14 mouse cellular contexts compared by ENCODE assay signal in genomic region chr16:44703458-44703857, GRCm38 (mm10). TPM values are rescaled to one million over a fixed set of nuclear protein-coding genes. Genes with fewer than 3 reads are reported as not detected.
A peak's percentile ranks its signal among the peaks of the same experiment; 100 is the strongest.
DNase-seq lines count a peak whose midpoint lies in the region; ATAC-seq and TF ChIP-seq lines count a peak whose summit lies in the region.
"Had no signal": no experiment of that assay in that cellular context is flagged by ENCODE, and none has a peak within 500 bp of the region (broad histone marks: within the 10 kb centered on the region; RNA-seq: fewer than 3 reads in every experiment).

No protein-coding gene starts in this region.

- no peak overlapping the region for H3K4me3 ChIP-seq in heart, embryonic 13.5 days
- no peak overlapping the region for H3K4me3 ChIP-seq in midbrain, embryonic 12.5 days
- no peak overlapping the region for H3K4me3 ChIP-seq in midbrain, embryonic 14.5 days (replicated peaks; ENCODE audit: low read depth, low read length)
- H3K4me3 ChIP-seq in intestine, postnatal 0 days (ENCODE audit: low read depth, low read length), result no peak overlapping the region

- 37% methylated on average over 4 of the region's 4 CpGs for WGBS in heart, embryonic 13.5 days
- WGBS in midbrain, embryonic 12.5 days, result 68% methylated on average over 4 of the region's 4 CpGs
- 70% methylated on average over 4 of the region's 4 CpGs for WGBS in midbrain, embryonic 14.5 days
- WGBS in intestine, postnatal 0 days, result 41% methylated on average over 4 of the region's 4 CpGs

- peak overlapping the region; percentile 38; the same call in 1 of the 2 replicates for H3K9ac ChIP-seq in heart, embryonic 13.5 days
- no peak overlapping the region for H3K9ac ChIP-seq in midbrain, embryonic 12.5 days (replicated peaks)
- H3K9ac ChIP-seq in midbrain, embryonic 14.5 days (replicated peaks; ENCODE audit: low read length), result no peak overlapping the region
- no peak overlapping the region for H3K9ac ChIP-seq in intestine, postnatal 0 days (ENCODE audit: low read depth, low read length)
- H3K9ac ChIP-seq: liver, postnatal 0 days had no signal

- no peaks in the 10 kb centered on the region for H3K36me3 ChIP-seq in heart, embryonic 13.5 days
- H3K36me3 ChIP-seq in midbrain, embryonic 12.5 days, result no peaks in the 10 kb centered on the region
- no peaks in the 10 kb centered on the region for H3K36me3 ChIP-seq in midbrain, embryonic 14.5 days (ENCODE audit: control insufficient read depth, insufficient read depth, low read length)
- no peaks in the 10 kb centered on the region for H3K36me3 ChIP-seq in intestine, postnatal 0 days (ENCODE audit: control insufficient read depth, insufficient read depth)

- intact Hi-C loops in heart, postnatal 36 days (cut with DNase I), result no loop called here

- TF ChIP-seq CTCF in intestine, postnatal 0 days (IDR thresholded peaks at IDR 0.05; ENCODE audit: low read depth), result peak; percentile 17; the same call in 1 of the 2 replicates

- H3K4me2 ChIP-seq in heart, embryonic 13.5 days, result no peak overlapping the region
- H3K4me2 ChIP-seq in midbrain, embryonic 12.5 days (replicated peaks), result no peak overlapping the region
- H3K4me2 ChIP-seq in midbrain, embryonic 14.5 days (ENCODE audit: low read length), result no peak overlapping the region
- H3K4me2 ChIP-seq in intestine, postnatal 0 days (replicated peaks; ENCODE audit: low read depth), result no peak overlapping the region

- H3K27me3 ChIP-seq in heart, embryonic 13.5 days (replicated peaks), result 0 out of 2 replicates have a peak, but pooled peaks cover 3% of the 10 kb centered on the region
- no peaks in the 10 kb centered on the region for H3K27me3 ChIP-seq in midbrain, embryonic 12.5 days
- no peaks in the 10 kb centered on the region for H3K27me3 ChIP-seq in midbrain, embryonic 14.5 days (ENCODE audit: control insufficient read depth, insufficient read depth, low read length)
- no peaks in the 10 kb centered on the region for H3K27me3 ChIP-seq in intestine, postnatal 0 days (replicated peaks; ENCODE audit: control insufficient read depth, insufficient read depth, low read length)

- DNase-seq in heart, postnatal 36 days, result no peak
- DNase-seq in midbrain, embryonic 14.5 days, result no peak
- DNase-seq in right cerebral cortex, adult 18-20 months, result no peak
- no peak for DNase-seq in yolk sac, embryonic 10.5 days (ENCODE audit: low spot score)
- DNase-seq: cerebellum, postnatal 36 days; kidney, postnatal 25 days; liver, postnatal 0 days; right cerebral cortex, postnatal 14 days; thymus, postnatal 25 days had no signal

- no peaks in the 10 kb centered on the region for H3K9me3 ChIP-seq in heart, embryonic 13.5 days
- H3K9me3 ChIP-seq in midbrain, embryonic 12.5 days, result no peaks in the 10 kb centered on the region
- H3K9me3 ChIP-seq in midbrain, embryonic 14.5 days (ENCODE audit: control insufficient read depth, low read length), result no peaks in the 10 kb centered on the region
- no peaks in the 10 kb centered on the region for H3K9me3 ChIP-seq in intestine, postnatal 0 days (ENCODE audit: control insufficient read depth)

- H3K27ac ChIP-seq in heart, embryonic 13.5 days (replicated peaks), result peak overlapping the region; percentile 69
- 0 out of 2 replicates have a peak overlapping the region, but pooled peaks have one; percentile 2 for H3K27ac ChIP-seq in midbrain, embryonic 12.5 days (replicated peaks)
- no peak overlapping the region for H3K27ac ChIP-seq in midbrain, embryonic 14.5 days (replicated peaks; ENCODE audit: low read depth, low read length)
- H3K27ac ChIP-seq in intestine, postnatal 0 days (ENCODE audit: low read depth, low read length), result no peak overlapping the region
- H3K27ac ChIP-seq: hindbrain, postnatal 0 days had no signal

- peaks cover 20% of the 10 kb centered on the region for H3K4me1 ChIP-seq in heart, embryonic 13.5 days
- H3K4me1 ChIP-seq in midbrain, embryonic 12.5 days, result peaks cover 6% of the 10 kb centered on the region; the same call in 1 of the 2 replicates
- no peaks in the 10 kb centered on the region for H3K4me1 ChIP-seq in midbrain, embryonic 14.5 days (ENCODE audit: control insufficient read depth, insufficient read depth, low read length)
- H3K4me1 ChIP-seq in intestine, postnatal 0 days (replicated peaks; ENCODE audit: control insufficient read depth, insufficient read depth, low read length), result 0 out of 2 replicates have a peak, but pooled peaks cover 2% of the 10 kb centered on the region

- ATAC-seq in heart, embryonic 13.5 days (ENCODE audit: extremely low read depth, insufficient number of reproducible peaks, low FRiP score, low TSS enrichment), result no peak
- no peak for ATAC-seq in midbrain, embryonic 12.5 days (ENCODE audit: low FRiP score, low read depth)
- no peak for ATAC-seq in midbrain, embryonic 14.5 days (ENCODE audit: low FRiP score, low TSS enrichment)
- no peak for ATAC-seq in intestine, postnatal 0 days
- ATAC-seq: CD4-positive, CD25-positive, alpha-beta regulatory T cell, adult 4 months; hindbrain, postnatal 0 days; liver, postnatal 0 days had no signal

RNA-seq across cellular contexts. Expression of gene Nepro, which starts 20.6 kb away (rescaled TPM):
- 5.7 and 5.9 TPM in 2 replicates for polyA plus RNA-seq in heart, embryonic 13.5 days (2015; fragmentation: Nextera tagmentation; extraction: Ambion mirVana)
- total RNA-seq in heart, postnatal 36 days (2021), result 1 to 10 TPM; 5.1 to 5.7 TPM
- 9.5 and 9.9 TPM in 2 replicates for polyA plus RNA-seq in midbrain, embryonic 12.5 days (2016; fragmentation: Nextera tagmentation; extraction: Ambion mirVana)
- 3.8 and 5.7 TPM in 2 replicates for polyA plus RNA-seq in midbrain, embryonic 14.5 days (2014; fragmentation: Nextera tagmentation; extraction: Ambion mirVana)
- polyA plus RNA-seq in intestine, postnatal 0 days (2015; fragmentation: Nextera tagmentation; extraction: Ambion mirVana), result 2.2 and 2.3 TPM in 2 replicates

RNA-seq across cellular contexts. Expression of gene Gtpbp8, which starts 42.7 kb away (rescaled TPM):
- 18.3 and 19.3 TPM in 2 replicates for polyA plus RNA-seq in heart, embryonic 13.5 days (2015; fragmentation: Nextera tagmentation; extraction: Ambion mirVana)
- total RNA-seq in heart, postnatal 36 days (2021), result 10 to 100 TPM; 10.1 to 10.2 TPM
- polyA plus RNA-seq in midbrain, embryonic 12.5 days (2016; fragmentation: Nextera tagmentation; extraction: Ambion mirVana), result 37.9 and 40.1 TPM in 2 replicates
- polyA plus RNA-seq in midbrain, embryonic 14.5 days (2014; fragmentation: Nextera tagmentation; extraction: Ambion mirVana), result 40.6 and 50.5 TPM in 2 replicates
- 21.5 and 24.5 TPM in 2 replicates for polyA plus RNA-seq in intestine, postnatal 0 days (2015; fragmentation: Nextera tagmentation; extraction: Ambion mirVana)

Comparison
In these comparisons a context has a peak if more than half of its experiments do, and no peak if none do; other contexts are left out.
1. H3K27ac ChIP-seq: peak in heart, embryonic 13.5 days (single experiment) and midbrain, embryonic 12.5 days (single experiment); none in midbrain, embryonic 14.5 days (single experiment) and intestine, postnatal 0 days (single experiment).